Mouse (Mus musculus) hematopoietic stem cell, adult 5-6 weeks (primary cell): ENCODE data around the gene Mrpl27. TPM values are rescaled to one million over a fixed set of nuclear protein-coding genes. Genes with fewer than 3 reads are reported as not detected.

ENCODE experiments used
- ATAC-seq, 2 experiments: fragments of 125-278 bp in 1 of 2; replicated peaks in 1 of 2; 2 replicates each; pipeline ENCODE4 v1.8.0; 2016 to 2017; ENCODE audit warnings: inconsistent platforms in 2 of 2, mild to moderate bottlenecking in 2 of 2, moderate number of reproducible peaks in 2 of 2, low read depth in 1 of 2, moderate TSS enrichment in 1 of 2; ENCODE audit not compliant: low FRiP score in 2 of 2, poor library complexity in 2 of 2, severe bottlenecking in 2 of 2, insufficient read depth in 1 of 2, low TSS enrichment in 1 of 2
- total RNA-seq: library from RNA; stranded (forward); fragments of 172-1452, 232-1000 nt; gene quantifications from 2 replicates; pipeline ENCODE4 v1.2.3, GENCODE M21; 2017

Gene Mrpl27
- 31.3 and 36.5 TPM in 2 replicates for total RNA-seq

GRCm38 (mm10) chr11:94653663-94654436 lies at the start of gene Mrpl27, which contains the start of gene Eme1:
Gene Mrpl27 (plus strand): TSS chr11:94653767.
Gene Eme1 (minus strand): TSS chr11:94653964.
- ATAC-seq, result peak; percentile 91 to 93

GRCm38 (mm10) chr11:94610744-94611740 lies 42.5 kb upstream of the Mrpl27 start:
- ATAC-seq, result peak in 1 of 2 experiments; percentile 42; a peak in 2 of 4 replicates

- ATAC-seq, result no peak
These were observed 39.0 kb upstream of the Mrpl27 start for GRCm38 (mm10) chr11:94614603-94615002.

- no peak for ATAC-seq
These were observed 38.1 kb upstream of the Mrpl27 start for GRCm38 (mm10) chr11:94615494-94615893.

GRCm38 (mm10) chr11:94617646-94618045 lies 35.9 kb upstream of the Mrpl27 start:
- ATAC-seq, result no peak

- ATAC-seq, result no peak
These were observed 32.7 kb upstream of the Mrpl27 start for GRCm38 (mm10) chr11:94620766-94621457.

- no peak for ATAC-seq
These were observed 32.1 kb upstream of the Mrpl27 start for GRCm38 (mm10) chr11:94621458-94621852.

GRCm38 (mm10) chr11:94622162-94622561 lies 31.4 kb upstream of the Mrpl27 start:
- no peak for ATAC-seq

GRCm38 (mm10) chr11:94629199-94629883 lies 24.2 kb upstream of the Mrpl27 start, which contains the start of gene Lrrc59:
Gene Lrrc59 (plus strand): TSS chr11:94629767.
- ATAC-seq, result peak; percentile 98 to 99

GRCm38 (mm10) chr11:94629884-94630198 lies 23.7 kb upstream of the Mrpl27 start:
- peak; percentile 9 to 13; a peak in 1 of 4 replicates for ATAC-seq

GRCm38 (mm10) chr11:94630199-94631011 lies 23.2 kb upstream of the Mrpl27 start:
- ATAC-seq, result peak in 1 of 2 experiments; percentile 29; a peak in 1 of 4 replicates

- ATAC-seq, result no peak
These were observed 21.6 kb upstream of the Mrpl27 start for GRCm38 (mm10) chr11:94631969-94632368.

GRCm38 (mm10) chr11:94632988-94633387 lies 20.6 kb upstream of the Mrpl27 start:
- ATAC-seq, result no peak

- ATAC-seq, result no peak
These were observed 19.1 kb upstream of the Mrpl27 start for GRCm38 (mm10) chr11:94634431-94634830.

GRCm38 (mm10) chr11:94644461-94645219 lies 8.9 kb upstream of the Mrpl27 start:
- no peak for ATAC-seq

- no peak for ATAC-seq
These were observed 7.1 kb upstream of the Mrpl27 start for GRCm38 (mm10) chr11:94646457-94646856.
